Mouse (Mus musculus): ENCODE data around the gene Pxmp4.

The Pxmp4 gene

GRCm38 (mm10) chr2:154613118-154614115, 9.9 kb upstream of the Pxmp4 start, which contains the start of the genes Zfp341 and 4930519P11Rik:
Gene Zfp341 (plus strand): TSS chr2:154613297.
Gene 4930519P11Rik (minus strand): TSS chr2:154613437.
- peak; percentile 95 for DNase-seq (ENCODE audit: low read depth, low spot score)

- peak; percentile 17 for DNase-seq (ENCODE audit: low read depth, low spot score)
Observed at GRCm38 (mm10) chr2:154609050-154609767, 5.7 kb upstream of the Pxmp4 start.

GRCm38 (mm10) chr2:154606965-154607364, 3.5 kb upstream of the Pxmp4 start:
- no peak for DNase-seq (ENCODE audit: low read depth, low spot score)

- peak; percentile 74 for DNase-seq (ENCODE audit: low read depth, low spot score)
Observed at GRCm38 (mm10) chr2:154604156-154604555, 648 bp upstream of the Pxmp4 start.

- no peak for DNase-seq (ENCODE audit: low read depth, low spot score)
Observed at GRCm38 (mm10) chr2:154603007-154603637, 386 bp downstream of the Pxmp4 start.

GRCm38 (mm10) chr2:154601324-154601723, 2.2 kb downstream of the Pxmp4 start:
- no peak for DNase-seq (ENCODE audit: low read depth, low spot score)

- DNase-seq (ENCODE audit: low read depth, low spot score): no peak
Observed at GRCm38 (mm10) chr2:154600586-154600985, 2.9 kb downstream of the Pxmp4 start.

- DNase-seq (ENCODE audit: low read depth, low spot score): no peak
Observed at GRCm38 (mm10) chr2:154597399-154597798, 6.1 kb downstream of the Pxmp4 start.

GRCm38 (mm10) chr2:154595775-154596174, 7.7 kb downstream of the Pxmp4 start:
- DNase-seq (ENCODE audit: low read depth, low spot score): no peak

GRCm38 (mm10) chr2:154593025-154593424, 10.5 kb downstream of the Pxmp4 start:
- DNase-seq (ENCODE audit: low read depth, low spot score): peak; percentile 59

GRCm38 (mm10) chr2:154591239-154591638, 12.3 kb downstream of the Pxmp4 start:
- DNase-seq (ENCODE audit: low read depth, low spot score): no peak

- no peak for DNase-seq (ENCODE audit: low read depth, low spot score)
Observed at GRCm38 (mm10) chr2:154589051-154589450, 14.5 kb downstream of the Pxmp4 start.

GRCm38 (mm10) chr2:154586405-154586804, 17.1 kb downstream of the Pxmp4 start:
- no peak for DNase-seq (ENCODE audit: low read depth, low spot score)

GRCm38 (mm10) chr2:154584931-154585601, 18.4 kb downstream of the Pxmp4 start:
- no peak for DNase-seq (ENCODE audit: low read depth, low spot score)

- no peak for DNase-seq (ENCODE audit: low read depth, low spot score)
Observed at GRCm38 (mm10) chr2:154583906-154584872, 19.3 kb downstream of the Pxmp4 start.

- no peak for DNase-seq (ENCODE audit: low read depth, low spot score)
Observed at GRCm38 (mm10) chr2:154581421-154581820, 22.1 kb downstream of the Pxmp4 start.

- no peak for DNase-seq (ENCODE audit: low read depth, low spot score)
Observed at GRCm38 (mm10) chr2:154580586-154580985, 22.9 kb downstream of the Pxmp4 start.

GRCm38 (mm10) chr2:154577744-154578067, 25.8 kb downstream of the Pxmp4 start:
- DNase-seq (ENCODE audit: low read depth, low spot score): no peak

GRCm38 (mm10) chr2:154576876-154577743, 26.4 kb downstream of the Pxmp4 start:
- DNase-seq (ENCODE audit: low read depth, low spot score): no peak
